In genomic region chr14:41072944-41073275, GRCm38 (mm10) we compare ENCODE assay signal across 9 mouse cellular contexts. TPM values are rescaled to one million over a fixed set of nuclear protein-coding genes. Genes with fewer than 3 reads are reported as not detected.
DNase-seq lines count a peak whose midpoint lies in the region; ATAC-seq and TF ChIP-seq lines count a peak whose summit lies in the region.
"Had no signal": no experiment of that assay in that cellular context is flagged by ENCODE, and none has a peak within 500 bp of the region (broad histone marks: within the 10 kb centered on the region; RNA-seq: fewer than 3 reads in every experiment).

No protein-coding gene starts in this region.

- no peaks in the 10 kb centered on the region for H3K36me3 ChIP-seq in CH12.LX (replicated peaks in 1 of 2; ENCODE audit: control insufficient read depth in 1 of 2, insufficient read depth in 1 of 2, low read length in 1 of 2)
- H3K36me3 ChIP-seq in forebrain, embryonic 16.5 days (ENCODE audit: control insufficient read depth, insufficient read depth), result no peaks in the 10 kb centered on the region
- H3K36me3 ChIP-seq in liver, embryonic 15.5 days (replicated peaks), result no peaks in the 10 kb centered on the region

- WGBS in forebrain, embryonic 16.5 days, result 0% methylated on average over 8 of the region's 8 CpGs
- under 1% methylated on average over 8 of the region's 8 CpGs for WGBS in liver, embryonic 15.5 days (ENCODE audit: insufficient replicate concordance)

- no peaks in the 10 kb centered on the region for H3K9me3 ChIP-seq in CH12.LX (replicated peaks; ENCODE audit: low read length)
- H3K9me3 ChIP-seq in forebrain, embryonic 16.5 days (ENCODE audit: control insufficient read depth, low read length), result no peaks in the 10 kb centered on the region
- H3K9me3 ChIP-seq in liver, embryonic 15.5 days (replicated peaks), result no peaks in the 10 kb centered on the region

- no peak for TF ChIP-seq POLR2A in CH12.LX (IDR thresholded peaks at IDR 0.05; ENCODE audit: low read depth, low read length)

- in situ Hi-C loops in CH12.LX (cut with MboI; ENCODE audit: low pct_ligation_motif_present, low pct_unique_long_range_greater_than_20kb, low sequenced_read_pairs), result no loop called here

- no peaks in the 10 kb centered on the region for H3K79me2 ChIP-seq in CH12.LX (replicated peaks; ENCODE audit: control insufficient read depth, extremely low read depth, insufficient read depth, poor library complexity, severe bottlenecking)

- H3K4me3 ChIP-seq in gastrocnemius, adult 2 months, result peak overlapping the region; percentile 66
- peak overlapping the region; percentile 30 to 66 (median 46) for H3K4me3 ChIP-seq in CH12.LX (replicated peaks in 1 of 3; ENCODE audit: low read depth in 2 of 3, low read length in 2 of 3, poor library complexity in 1 of 3)
- H3K4me3 ChIP-seq in forebrain, embryonic 16.5 days (replicated peaks; ENCODE audit: low read length), result peak overlapping the region; percentile 47
- peak overlapping the region; percentile 39 for H3K4me3 ChIP-seq in liver, embryonic 15.5 days (replicated peaks)

- peak overlapping the region; percentile 93 for H3K4me2 ChIP-seq in CH12.LX (ENCODE audit: insufficient read depth, low read depth, poor library complexity, severe bottlenecking)
- peak overlapping the region; percentile 63 for H3K4me2 ChIP-seq in forebrain, embryonic 16.5 days (ENCODE audit: low read length)
- peak overlapping the region; percentile 58 for H3K4me2 ChIP-seq in liver, embryonic 15.5 days

- H3K27me3 ChIP-seq in CH12.LX (replicated peaks), result peaks cover 8% of the 10 kb centered on the region
- no peaks in the 10 kb centered on the region for H3K27me3 ChIP-seq in forebrain, embryonic 16.5 days (replicated peaks; ENCODE audit: control insufficient read depth, insufficient read depth, low read length)
- H3K27me3 ChIP-seq in liver, embryonic 15.5 days, result peaks cover 16% of the 10 kb centered on the region

- no peak for TF ChIP-seq CTCF in gastrocnemius, adult 2 months (IDR thresholded peaks at IDR 0.05)
- TF ChIP-seq CTCF in CH12.LX (conservative IDR thresholded peaks at IDR 0.05 in 1 of 2, IDR thresholded peaks at IDR 0.05 in 1 of 2; ENCODE audit: low read depth in 2 of 2, low read length in 2 of 2), result no peak

- dilution Hi-C loops in CH12.LX (cut with MboI; ENCODE audit: extremely low pct_ligation_motif_present, extremely low pct_unique_long_range_greater_than_20kb, low sequenced_read_pairs), result no loop called here

- intact Hi-C loops in gastrocnemius, adult 2 months (cut with DNase I), result no loop called here

- no peak overlapping the region for H3K9ac ChIP-seq in CH12.LX (ENCODE audit: insufficient read depth, low read depth)
- peak overlapping the region; percentile 40 for H3K9ac ChIP-seq in forebrain, embryonic 16.5 days (replicated peaks; ENCODE audit: low read depth, low read length)
- H3K9ac ChIP-seq in liver, embryonic 15.5 days, result no peak overlapping the region

- peaks cover 0 to 12% of the 10 kb centered on the region in 2 experiments; a peak in 2 of 4 replicates for H3K4me1 ChIP-seq in CH12.LX (ENCODE audit: control insufficient read depth in 1 of 2, insufficient read depth in 2 of 2)
- peaks cover 8% of the 10 kb centered on the region for H3K4me1 ChIP-seq in forebrain, embryonic 16.5 days (replicated peaks; ENCODE audit: control insufficient read depth, insufficient read depth, low read length)
- H3K4me1 ChIP-seq in liver, embryonic 15.5 days (replicated peaks), result peaks cover 11% of the 10 kb centered on the region; the same call in 1 of the 2 replicates

- no peak for ATAC-seq in forebrain, embryonic 16.5 days
- ATAC-seq in liver, embryonic 15.5 days (ENCODE audit: insufficient read depth), result no peak

- no peak for DNase-seq in gastrocnemius, adult 2 months
- no peak for DNase-seq in gastrocnemius, postnatal 4 days (ENCODE audit: low spot score in 2 of 2)
- no peak for DNase-seq in CH12.LX (ENCODE audit: extremely low read depth)
- DNase-seq in gastrocnemius, postnatal 25 days, result no peak
- no peak for DNase-seq in spleen, postnatal 36 days (ENCODE audit: low spot score in 2 of 2)
- DNase-seq in retina, postnatal 1 day, result no peak

- no peak for TF ChIP-seq EP300 in CH12.LX (IDR thresholded peaks at IDR 0.05; ENCODE audit: low read length)

- TF ChIP-seq RAD21 in CH12.LX (IDR thresholded peaks at IDR 0.05; ENCODE audit: low read depth, low read length), result no peak

- H3K27ac ChIP-seq in gastrocnemius, adult 2 months, result no peak overlapping the region
- H3K27ac ChIP-seq in CH12.LX (ENCODE audit: insufficient read depth, low read depth), result no peak overlapping the region
- no peak overlapping the region for H3K27ac ChIP-seq in forebrain, embryonic 16.5 days (ENCODE audit: low read length)
- no peak overlapping the region for H3K27ac ChIP-seq in liver, embryonic 15.5 days (replicated peaks)

TF ChIP-seq in CH12.LX, 34 proteins besides CTCF, POLR2A, EP300 and RAD21:
- TF ChIP-seq MYC (IDR thresholded peaks at IDR 0.05; ENCODE audit: low read depth, low read length), result no peak
- TF ChIP-seq ELF1 (IDR thresholded peaks at IDR 0.05; ENCODE audit: low read depth, low read length), result peak; percentile 62; the same call in 1 of the 2 replicates
TF ChIP-seq in CH12.LX: peak in this region for 1.

RNA-seq across cellular contexts. Expression of gene Dydc1, which starts 0.2 kb away (rescaled TPM):
- total RNA-seq in gastrocnemius, adult 2 months (2021), result not detected
- not detected for total RNA-seq in gastrocnemius, postnatal 4 days (2021)
- total RNA-seq in CH12.LX (2012; rRNA removed) (not detected in 2 replicates), CH12.LX (2014; rRNA removed) (not detected in 2 replicates)
- polyA plus RNA-seq in CH12.LX (2012; ENCODE audit: insufficient read length, low read depth), result not detected in 2 replicates
- not detected in 2 replicates for polyA plus RNA-seq in forebrain, embryonic 16.5 days (2015; fragmentation: Nextera tagmentation; extraction: Ambion mirVana)
- polyA plus RNA-seq in liver, embryonic 15.5 days (2015; fragmentation: Nextera tagmentation; extraction: Ambion mirVana), result not detected in 2 replicates
- total RNA-seq in gastrocnemius, postnatal 25 days (2021), result not detected
- polyA plus RNA-seq: spleen, adult 2 months had no signal

RNA-seq across cellular contexts. Expression of gene Dydc2, which starts 3.9 kb away (rescaled TPM):
- not detected for total RNA-seq in gastrocnemius, adult 2 months (2021)
- not detected for total RNA-seq in gastrocnemius, postnatal 4 days (2021)
- not detected in 2 replicates for total RNA-seq in CH12.LX (2012; rRNA removed)
- total RNA-seq in CH12.LX (2014; rRNA removed), result 0.32 TPM in 1 of 2 replicates, not detected in the other
- 0.67 TPM in 1 of 2 replicates, not detected in the other for polyA plus RNA-seq in CH12.LX (2012; ENCODE audit: insufficient read length, low read depth)
- polyA plus RNA-seq in forebrain, embryonic 16.5 days (2015; fragmentation: Nextera tagmentation; extraction: Ambion mirVana), result 0.31 and 0.53 TPM in 2 replicates
- not detected in 2 replicates for polyA plus RNA-seq in liver, embryonic 15.5 days (2015; fragmentation: Nextera tagmentation; extraction: Ambion mirVana)
- not detected for total RNA-seq in gastrocnemius, postnatal 25 days (2021)
- polyA plus RNA-seq: spleen, adult 2 months had no signal

RNA-seq across cellular contexts. Expression of gene Mat1a, which starts 31.9 kb away (rescaled TPM):
- not detected for total RNA-seq in gastrocnemius, adult 2 months (2021)
- 1 to 10 TPM in 1 of 2 experiments, under 1 TPM in 1; 0.66 to 3.2 TPM for total RNA-seq in gastrocnemius, postnatal 4 days (2021)
- not detected in 2 replicates for total RNA-seq in CH12.LX (2012; rRNA removed)
- not detected in 2 replicates for total RNA-seq in CH12.LX (2014; rRNA removed)
- not detected in 2 replicates for polyA plus RNA-seq in CH12.LX (2012; ENCODE audit: insufficient read length, low read depth)
- not detected in 2 replicates for polyA plus RNA-seq in forebrain, embryonic 16.5 days (2015; fragmentation: Nextera tagmentation; extraction: Ambion mirVana)
- polyA plus RNA-seq in liver, embryonic 15.5 days (2015; fragmentation: Nextera tagmentation; extraction: Ambion mirVana), result 55.9 and 83.9 TPM in 2 replicates
- not detected for total RNA-seq in gastrocnemius, postnatal 25 days (2021)

RNA-seq across cellular contexts. Expression of gene Sftpa1, which starts 58.7 kb away (rescaled TPM):
- total RNA-seq in gastrocnemius, adult 2 months (2021), result not detected
- under 1 TPM in 1 of 2 experiments, not detected in 1; 0.10 TPM for total RNA-seq in gastrocnemius, postnatal 4 days (2021)
- not detected in 2 replicates for total RNA-seq in CH12.LX (2012; rRNA removed)
- not detected in 2 replicates for total RNA-seq in CH12.LX (2014; rRNA removed)
- not detected in 2 replicates for polyA plus RNA-seq in CH12.LX (2012; ENCODE audit: insufficient read length, low read depth)
- not detected in 2 replicates for polyA plus RNA-seq in forebrain, embryonic 16.5 days (2015; fragmentation: Nextera tagmentation; extraction: Ambion mirVana)
- 0.02 and 0.14 TPM in 2 replicates for polyA plus RNA-seq in liver, embryonic 15.5 days (2015; fragmentation: Nextera tagmentation; extraction: Ambion mirVana)
- not detected for total RNA-seq in gastrocnemius, postnatal 25 days (2021)
- polyA plus RNA-seq: spleen, adult 2 months had no signal

RNA-seq across cellular contexts. Expression of gene Fam213a, which starts 59.3 kb away (rescaled TPM):
- 10 to 100 TPM; 21.9 to 28.6 TPM for total RNA-seq in gastrocnemius, adult 2 months (2021)
- 10 to 100 TPM in 1 of 2 experiments, 1 to 10 TPM in 1; 9.2 to 16.2 TPM for total RNA-seq in gastrocnemius, postnatal 4 days (2021)
- 15.6 and 17.1 TPM in 2 replicates for total RNA-seq in CH12.LX (2012; rRNA removed)
- 11.6 and 12.0 TPM in 2 replicates for total RNA-seq in CH12.LX (2014; rRNA removed)
- polyA plus RNA-seq in CH12.LX (2012; ENCODE audit: insufficient read length, low read depth), result 12.3 and 14.1 TPM in 2 replicates
- polyA plus RNA-seq in forebrain, embryonic 16.5 days (2015; fragmentation: Nextera tagmentation; extraction: Ambion mirVana), result 71.5 and 85.2 TPM in 2 replicates
- 69.5 and 77.2 TPM in 2 replicates for polyA plus RNA-seq in liver, embryonic 15.5 days (2015; fragmentation: Nextera tagmentation; extraction: Ambion mirVana)
- 10 to 100 TPM; 15.6 to 18.9 TPM for total RNA-seq in gastrocnemius, postnatal 25 days (2021)
